Mouse (Mus musculus): Measurements from ENCODE around the gene Slc7a7.

DNA sequence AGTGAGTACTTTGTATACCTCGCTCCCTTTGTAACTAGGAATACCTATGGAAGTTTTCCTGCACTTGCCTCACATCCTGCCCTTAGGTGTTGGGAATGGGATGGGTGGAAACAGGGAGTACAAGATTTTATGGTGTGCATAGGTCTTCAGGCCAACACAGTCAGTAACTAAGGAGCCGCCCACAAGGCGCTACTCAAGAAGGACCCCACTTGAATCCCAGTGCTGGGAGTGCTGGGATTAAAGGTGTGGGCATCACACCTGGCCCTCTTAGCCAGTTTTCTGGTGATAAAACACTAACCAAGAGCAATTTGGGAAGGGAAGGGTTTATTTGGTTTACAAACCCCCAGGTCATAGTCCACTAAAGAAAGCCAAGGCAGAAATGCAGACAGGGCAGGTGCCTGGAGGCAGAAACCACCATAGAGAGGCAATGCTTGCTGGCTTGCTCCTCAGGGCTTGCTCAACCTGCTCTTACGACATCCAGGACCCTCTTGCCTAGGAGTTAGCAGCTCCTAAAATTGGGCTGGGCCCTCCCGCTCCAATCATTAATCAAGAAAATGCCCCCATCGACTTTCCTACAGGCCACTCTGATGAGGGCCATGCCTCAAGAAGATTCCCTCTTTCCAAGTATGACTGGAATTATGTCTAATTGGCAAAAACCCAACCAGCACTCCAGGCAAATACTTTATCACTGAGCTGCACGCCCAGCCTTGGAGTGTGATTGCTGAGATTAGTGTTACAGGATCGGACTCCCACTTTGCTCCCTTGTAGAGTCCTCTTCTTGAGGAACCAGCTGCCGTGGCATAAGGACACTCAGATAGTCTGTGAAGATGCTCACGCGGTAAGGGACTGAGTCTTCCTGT lies 37.3 kb upstream of the Slc7a7 start:
- TF ChIP-seq CTCF (IDR thresholded peaks at IDR 0.05; ENCODE audit: control insufficient read depth, insufficient read depth, insufficient replicate concordance, low read depth, low read length) (no peak), POLR2A (IDR thresholded peaks at IDR 0.05; ENCODE audit: control insufficient read depth, low read depth, low read length) (no peak)

All from testis, adult 2 months (tissue).